Mouse (Mus musculus) CD8-positive naive resting alpha-beta T cell, adult 2 months (primary cell): ENCODE data around the gene Tnnc2.

Experiments used
- DNase-seq, 2 experiments: peaks; one replicate each; pipeline ENCODE4 v3.0.0; 2022; ENCODE audit warnings: low read depth in 2 of 2, low spot score in 2 of 2

Tnnc2 gene

DNA sequence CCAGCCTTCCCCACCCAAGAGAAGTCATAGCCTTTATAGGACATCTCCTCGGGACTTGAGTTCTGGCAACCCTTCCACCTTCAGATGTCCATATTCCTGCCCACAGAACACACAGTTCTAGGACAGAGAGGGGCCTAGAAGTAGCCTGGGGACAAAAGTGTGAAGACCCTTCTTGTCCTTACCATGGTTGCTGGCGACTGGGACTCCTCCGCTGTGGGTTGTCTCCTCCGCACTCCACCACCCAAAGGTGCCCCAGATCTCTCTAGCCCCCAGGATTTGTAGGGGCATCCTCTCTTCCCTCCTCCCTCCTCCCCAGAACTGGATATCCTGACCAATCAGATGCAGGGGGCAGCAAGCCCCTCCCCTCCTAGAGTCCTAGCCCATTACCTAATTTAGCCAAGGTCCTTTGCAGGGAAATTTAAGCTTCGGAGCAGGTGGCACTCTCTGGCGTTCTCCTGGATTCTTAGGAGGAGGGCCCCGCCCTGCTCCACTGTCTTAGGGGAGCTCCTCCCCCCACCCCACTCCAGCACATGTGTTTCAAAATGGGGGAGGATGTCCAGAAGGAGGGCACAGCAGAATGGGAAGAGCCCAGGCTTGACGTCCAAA, at the start of gene Tnnc2:
Gene Tnnc2 (minus strand): TSS at position 487 of the 606 bp plus-strand sequence.
- DNase-seq: no peak

DNA sequence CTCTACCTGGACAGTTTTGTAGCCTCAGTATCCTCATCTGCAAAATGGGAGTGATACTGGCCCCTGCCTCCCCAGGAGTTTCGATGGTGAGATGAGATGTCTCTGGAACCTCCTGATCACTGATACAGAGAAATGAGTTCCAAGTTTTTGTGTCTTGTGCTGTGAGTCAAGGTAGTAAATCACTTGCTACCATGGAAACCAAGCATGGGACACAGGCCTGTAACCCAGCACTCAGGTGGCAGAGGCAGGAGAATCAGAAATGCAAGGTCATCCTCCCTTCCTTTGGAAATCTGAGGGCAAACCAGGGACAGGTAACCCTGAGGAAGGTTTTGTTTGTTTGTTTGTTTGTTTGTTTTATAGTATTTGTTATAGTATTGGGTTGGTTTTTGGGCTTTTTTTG, 49.3 kb upstream of the Tnnc2 start:
- no peak for DNase-seq

DNA sequence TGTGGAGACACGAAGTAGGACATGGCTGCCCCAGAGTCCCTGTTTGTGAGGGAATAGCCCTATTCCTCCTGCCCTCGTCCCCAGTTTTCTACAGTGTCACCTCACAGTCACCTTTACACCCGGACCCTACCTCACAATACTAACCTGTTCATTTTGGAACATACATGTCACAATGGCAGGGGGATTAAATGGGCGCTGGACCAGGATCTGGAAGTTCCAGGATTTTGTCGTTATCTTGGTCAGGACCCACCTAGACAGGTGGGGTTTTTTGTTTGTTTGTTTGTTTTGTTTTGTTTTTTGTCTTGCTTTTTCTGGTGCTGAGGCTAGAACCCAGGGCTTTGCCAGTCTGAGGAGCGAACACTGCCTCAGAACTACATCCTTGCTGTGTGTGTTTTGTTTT, 48.7 kb upstream of the Tnnc2 start, which contains the start of gene Spata25:
Gene Spata25 (minus strand): TSS at position 101 of the 400 bp plus-strand sequence.
- DNase-seq: no peak

DNA sequence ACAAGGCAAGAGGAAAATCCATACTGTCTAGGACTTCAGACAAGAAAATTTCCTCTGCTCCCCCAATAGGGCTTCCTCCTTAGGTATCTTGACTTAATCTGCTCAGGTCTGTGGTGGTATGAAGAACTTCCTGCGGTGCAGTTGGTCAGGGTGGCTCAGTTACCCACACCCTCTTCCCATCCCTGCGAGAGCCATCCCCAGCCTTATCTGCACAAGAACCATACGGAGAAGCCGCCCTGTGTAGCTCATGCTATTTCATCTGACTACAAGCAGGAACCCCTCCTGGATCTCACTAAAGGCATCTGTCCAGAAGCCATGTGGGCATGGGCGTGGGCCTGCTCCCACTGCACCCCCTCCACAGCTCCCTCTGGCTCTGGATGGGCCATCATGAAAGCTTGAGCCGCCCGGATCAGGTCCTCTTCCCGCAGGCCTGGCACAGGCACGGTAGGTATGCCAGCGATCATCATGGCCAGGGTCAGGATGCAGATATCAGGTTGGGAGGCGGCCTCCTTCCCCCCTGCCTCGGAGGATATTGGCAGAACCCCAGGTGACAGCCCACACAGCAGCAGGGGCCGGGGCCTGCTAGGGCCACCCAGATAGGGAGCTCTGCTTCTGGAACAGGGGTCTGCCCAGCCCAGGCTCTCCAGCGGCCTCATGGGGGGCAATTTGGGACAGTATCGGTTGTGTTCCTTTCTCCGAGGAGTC, 47.5 kb upstream of the Tnnc2 start:
- no peak for DNase-seq

DNA sequence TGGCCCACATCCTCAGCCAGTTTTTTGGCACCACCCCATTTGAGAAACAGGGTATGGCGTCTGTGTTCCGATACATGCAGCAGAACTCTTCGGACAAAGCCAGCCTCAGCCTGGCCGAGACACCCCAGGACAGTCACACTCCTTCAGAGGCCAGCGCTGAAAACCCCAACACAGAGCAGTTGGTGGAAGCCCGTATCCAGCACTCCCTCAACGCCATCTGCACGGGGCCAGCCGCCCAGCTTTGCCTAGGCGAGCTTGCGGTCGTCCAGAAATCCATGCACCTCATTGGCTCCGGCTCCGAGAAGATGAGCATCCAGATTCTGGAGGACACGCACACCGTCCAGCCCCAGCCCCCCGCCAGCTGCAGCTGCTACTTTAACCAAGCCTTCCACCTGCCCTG, 45.8 kb upstream of the Tnnc2 start:
- no peak for DNase-seq

DNA sequence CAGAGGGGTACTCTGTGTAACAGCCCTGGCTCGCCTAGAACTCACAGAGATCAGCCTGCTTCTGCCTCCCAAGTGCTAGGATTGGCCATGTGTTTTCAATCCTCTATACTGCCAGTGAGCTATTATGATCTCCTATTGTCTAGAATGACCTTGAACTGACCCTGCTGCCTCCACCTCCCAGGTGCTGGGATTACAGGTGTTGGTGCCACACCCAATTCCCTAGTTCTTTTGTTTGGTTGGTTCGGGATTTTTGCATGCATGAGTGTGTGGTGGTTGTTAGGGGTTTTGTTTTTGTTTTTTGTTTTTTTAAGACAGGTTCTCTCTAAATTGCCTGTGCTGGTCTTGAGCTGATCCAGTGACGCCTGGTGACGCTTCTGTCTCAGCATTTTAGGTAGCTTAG, 44.2 kb upstream of the Tnnc2 start:
- no peak for DNase-seq

DNA sequence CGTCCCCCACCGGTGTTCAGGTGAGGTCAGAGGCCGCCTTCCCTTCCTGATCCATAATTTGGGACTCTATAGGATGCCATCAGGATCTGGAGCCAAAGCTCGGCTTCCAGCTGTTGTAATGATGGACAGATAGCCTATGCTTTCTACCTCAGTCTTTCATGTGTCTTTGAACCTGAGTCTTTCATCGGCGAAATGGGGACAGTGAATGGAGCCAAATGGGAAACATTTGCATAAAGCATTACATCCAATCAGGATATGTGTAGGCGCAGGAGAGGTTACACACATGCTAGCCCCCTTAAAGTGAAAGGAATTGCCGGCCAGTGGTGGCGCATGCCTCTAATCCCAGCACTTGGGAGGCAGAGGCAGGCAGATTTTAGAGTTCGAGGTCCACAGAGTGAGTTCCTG, 43.4 kb upstream of the Tnnc2 start:
- DNase-seq: no peak

DNA sequence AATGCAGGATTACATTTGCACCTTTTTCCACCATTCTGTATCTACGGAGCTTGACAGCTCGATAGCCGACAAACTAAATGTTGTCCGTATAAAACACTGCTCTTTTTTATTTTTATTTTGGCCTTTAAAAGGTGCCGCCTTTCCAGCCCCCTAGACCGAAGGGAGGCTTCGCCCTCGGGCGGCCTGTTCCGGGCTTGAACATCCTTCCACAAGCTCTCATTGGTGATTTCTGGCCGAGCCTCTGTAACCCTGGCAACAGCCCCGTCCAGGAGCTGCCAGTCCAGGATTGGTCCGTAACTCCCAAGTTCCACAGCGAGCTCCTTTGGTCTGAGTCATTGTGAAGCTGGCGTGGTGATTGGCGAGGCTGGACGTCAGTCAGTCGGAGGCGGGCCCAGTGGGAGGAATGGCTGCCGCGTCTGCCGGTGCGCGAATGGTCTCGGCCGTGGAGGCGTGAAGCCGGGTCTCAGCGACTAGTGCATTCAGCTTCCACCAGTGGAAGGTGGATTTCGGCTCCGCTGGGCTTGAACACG, 42.9 kb upstream of the Tnnc2 start, which contains the start of gene Zswim1:
Gene Zswim1 (plus strand): TSS at position 51 of the 530 bp plus-strand sequence.
- peak; percentile 99 to 100 for DNase-seq

DNA sequence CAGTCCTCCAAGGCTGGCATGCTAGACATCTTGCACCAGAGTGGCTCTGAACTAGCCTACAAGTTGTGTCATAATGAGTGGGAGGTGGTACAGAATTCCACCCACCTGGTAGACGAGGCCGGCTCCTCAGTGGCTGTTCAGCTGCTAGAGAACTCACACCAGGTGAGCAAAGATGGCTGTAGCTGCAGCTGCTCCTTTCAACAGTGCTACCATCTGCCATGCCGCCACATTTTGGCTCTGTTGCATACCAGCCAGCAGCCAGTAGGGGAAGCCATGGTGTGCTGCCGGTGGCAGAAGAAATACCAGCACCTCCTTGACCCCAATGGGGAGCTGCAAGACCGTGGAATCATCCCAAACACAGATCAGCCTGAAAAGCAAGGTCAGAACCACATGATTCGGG, 41.3 kb upstream of the Tnnc2 start:
- no peak for DNase-seq

DNA sequence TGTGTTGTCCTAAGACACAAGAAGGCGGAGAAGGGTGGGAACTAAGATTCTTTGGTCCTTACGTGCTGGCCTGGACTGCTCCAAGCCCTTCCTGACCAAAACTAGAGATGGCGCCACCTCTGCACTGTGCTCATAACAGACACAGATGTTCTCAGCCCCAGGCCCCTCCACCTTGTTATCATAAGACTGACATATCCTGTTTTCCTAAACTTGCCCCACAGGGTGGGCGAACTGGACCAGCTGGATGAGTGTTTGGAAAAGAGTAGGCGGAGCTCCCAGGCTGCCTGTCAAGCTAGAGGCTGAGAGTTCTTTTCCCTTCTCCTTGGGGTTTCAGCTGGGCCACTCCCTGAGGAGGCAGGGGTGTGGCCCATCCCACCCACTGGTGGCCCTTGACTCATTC, 37.9 kb upstream of the Tnnc2 start:
- DNase-seq: no peak

DNA sequence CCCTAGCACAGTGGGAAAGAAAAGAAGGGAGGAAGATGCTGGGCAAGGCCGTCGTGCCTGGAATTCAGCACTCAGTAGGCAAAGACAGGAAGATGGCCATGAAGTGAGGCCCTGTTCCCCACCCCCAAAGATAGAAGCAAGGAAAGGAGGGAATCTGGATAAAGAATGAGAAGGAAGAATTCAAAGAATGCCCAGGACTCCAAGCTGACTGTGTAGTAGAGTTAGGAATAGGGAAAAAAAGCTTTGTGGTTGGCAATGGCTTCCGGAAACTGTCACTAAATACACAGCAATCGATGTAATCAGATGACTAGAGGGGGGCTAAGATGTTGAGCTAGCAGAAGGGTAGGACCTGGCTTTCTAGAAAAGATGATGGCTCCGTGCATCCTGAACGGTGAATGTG, 37.4 kb upstream of the Tnnc2 start:
- DNase-seq: no peak

DNA sequence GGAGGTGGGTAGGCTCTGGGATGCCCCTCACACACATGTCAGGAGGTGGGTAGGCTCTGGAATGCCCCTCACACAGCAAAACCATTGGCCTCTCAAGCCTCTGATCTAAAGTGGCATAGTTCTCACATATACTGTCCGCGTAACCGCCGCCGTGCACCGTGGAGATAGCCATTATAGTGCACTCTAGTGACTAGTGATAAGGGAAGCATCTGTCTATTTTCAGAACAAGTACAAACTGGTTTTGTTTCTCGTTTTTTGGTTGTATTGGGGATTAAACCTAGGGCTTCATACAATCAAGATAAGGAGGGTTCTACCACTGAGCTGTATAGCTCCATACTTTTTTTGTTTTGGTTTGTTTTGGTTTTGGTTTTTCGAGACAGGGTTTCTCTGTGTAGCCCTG, 36.1 kb upstream of the Tnnc2 start:
- DNase-seq: no peak

DNA sequence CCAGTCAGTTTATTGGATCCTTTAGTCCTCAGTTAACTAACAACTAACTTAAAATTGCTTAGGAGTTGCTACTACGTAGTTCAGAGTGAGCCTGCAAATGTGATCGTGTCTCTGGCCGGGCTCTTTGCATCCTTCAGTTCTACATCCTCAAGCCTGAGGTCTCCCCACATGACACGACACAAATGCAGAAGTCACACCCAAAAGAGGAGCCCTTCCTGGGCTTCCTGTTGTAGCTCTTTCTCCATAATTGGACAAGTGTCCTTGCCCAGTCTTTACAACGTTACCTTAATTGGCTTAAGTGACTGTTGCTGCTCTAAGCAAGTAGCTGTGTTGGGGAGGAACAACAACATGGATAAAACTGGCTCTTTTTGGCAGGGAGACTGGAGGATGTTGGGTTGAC, 35.6 kb upstream of the Tnnc2 start:
- DNase-seq: no peak

DNA sequence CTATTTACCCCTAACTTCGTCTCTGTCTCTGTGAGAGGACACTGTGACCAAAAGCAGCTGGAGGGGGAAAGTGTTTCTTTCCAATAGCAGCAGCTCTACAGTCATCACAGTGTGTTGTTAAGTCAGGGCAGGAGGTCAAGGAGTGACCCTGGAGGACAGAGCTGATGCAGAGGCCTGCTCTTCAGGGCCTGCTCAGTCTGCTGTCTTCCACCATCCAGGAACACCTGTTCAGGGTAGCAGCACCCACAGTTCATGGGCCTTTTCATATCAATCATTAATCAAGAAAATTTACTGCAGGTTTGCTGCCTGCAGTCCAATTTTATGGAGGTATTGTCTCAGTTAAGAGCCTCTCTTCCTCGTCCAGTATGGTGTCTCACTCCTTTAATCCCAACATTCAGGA, 33.8 kb upstream of the Tnnc2 start:
- no peak for DNase-seq

DNA sequence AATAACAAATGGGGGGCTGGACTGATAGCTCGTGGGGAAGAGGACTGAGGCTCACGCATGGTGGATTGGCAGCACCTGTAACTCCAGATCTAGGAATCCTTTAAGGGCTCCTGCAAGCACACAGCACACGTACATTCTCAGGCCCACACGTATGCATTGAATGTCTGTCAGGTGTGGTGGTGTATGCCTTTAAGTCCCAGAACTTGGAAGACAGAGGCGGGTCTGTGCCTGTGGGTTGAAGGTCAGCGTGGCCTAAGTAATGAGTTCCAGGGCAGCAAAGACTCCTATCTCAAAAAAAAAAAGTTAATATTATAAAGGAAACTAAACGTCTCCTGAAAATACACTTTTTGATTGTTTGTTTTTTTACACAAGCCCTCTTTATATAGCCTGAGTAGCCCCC, 26.8 kb upstream of the Tnnc2 start:
- no peak for DNase-seq

DNA sequence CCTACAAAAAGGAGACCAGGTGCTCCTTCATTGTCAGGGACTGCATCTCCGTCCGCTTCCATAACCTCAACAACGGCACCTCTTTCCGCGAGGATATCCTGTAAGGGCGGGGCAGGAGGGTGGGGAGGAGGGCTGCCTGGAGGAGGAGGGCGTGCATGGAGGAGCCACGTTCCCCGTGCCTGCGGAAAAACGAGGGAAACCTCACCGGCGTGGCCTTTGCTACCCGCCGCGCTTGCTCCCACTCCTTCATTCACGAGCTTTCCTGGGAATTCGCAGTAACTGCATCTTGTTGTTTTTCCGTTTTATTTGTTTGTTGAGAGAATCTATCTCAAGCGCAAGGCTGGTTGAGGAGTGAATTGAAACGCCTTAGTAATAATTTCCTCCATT, 25.6 kb upstream of the Tnnc2 start:
- DNase-seq: no peak

DNA sequence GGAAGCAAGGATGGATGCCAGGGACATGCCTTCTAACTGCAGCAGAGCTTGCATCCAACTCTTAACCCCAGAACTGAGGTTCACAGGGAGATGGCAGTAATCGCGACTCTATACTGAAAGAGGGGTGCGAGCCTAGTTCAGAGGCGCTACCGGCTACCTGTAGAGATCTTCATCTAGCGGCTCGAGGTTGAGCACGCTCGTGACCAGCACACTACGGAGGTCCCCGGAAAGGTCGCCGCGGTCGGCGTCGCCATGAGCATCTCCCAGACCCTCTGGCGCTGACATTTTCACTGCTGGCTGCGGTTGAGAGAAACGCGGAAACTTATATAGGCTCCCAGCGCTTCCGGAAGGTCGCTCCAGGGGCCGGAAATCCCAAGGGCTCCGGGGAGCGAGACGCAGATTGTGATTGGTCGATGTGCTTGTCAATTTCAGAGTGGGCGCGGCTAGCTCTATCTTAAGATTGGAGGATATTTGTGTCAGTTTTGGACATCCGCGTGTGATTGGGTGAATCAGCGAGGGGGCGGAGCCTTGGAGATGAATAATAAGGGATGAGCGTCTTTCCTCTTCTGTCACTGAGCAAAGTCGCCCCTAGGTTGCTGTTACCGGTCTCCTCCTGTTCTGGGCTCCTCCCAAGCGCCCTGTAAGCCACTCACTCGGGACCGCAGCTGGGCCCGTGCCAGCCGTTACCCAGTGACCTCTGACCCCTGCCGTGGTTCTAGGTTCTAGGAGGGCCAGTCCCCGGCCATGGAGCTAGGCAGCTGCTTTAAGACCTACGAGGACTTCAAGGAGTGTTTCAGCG, 25.0 kb upstream of the Tnnc2 start, which contains the start of the genes Acot8 and Zswim3:
Gene Acot8 (minus strand): TSS at position 350 of the 799 bp plus-strand sequence.
Gene Zswim3 (plus strand): TSS at position 566 of the 799 bp plus-strand sequence.
- DNase-seq: peak; percentile 96 to 98

DNA sequence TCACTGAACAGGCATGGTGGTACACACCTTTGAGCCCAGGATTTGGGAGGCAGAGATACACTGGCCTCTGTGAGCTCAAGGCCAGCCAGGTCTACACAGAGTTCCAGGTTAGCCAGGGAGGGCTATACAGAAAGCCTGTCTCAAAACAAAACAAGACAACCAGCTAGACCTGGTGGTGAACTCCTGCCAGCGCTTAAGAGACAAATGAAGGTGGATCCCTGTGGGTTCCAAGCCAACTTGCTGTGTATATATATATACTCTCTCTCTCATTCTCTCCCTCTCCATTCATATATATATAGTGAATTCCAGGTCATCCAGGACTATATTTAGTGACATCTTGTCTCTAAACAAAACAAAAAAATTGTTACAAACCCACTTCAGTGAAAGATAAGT, 24.1 kb upstream of the Tnnc2 start:
- DNase-seq: no peak

DNA sequence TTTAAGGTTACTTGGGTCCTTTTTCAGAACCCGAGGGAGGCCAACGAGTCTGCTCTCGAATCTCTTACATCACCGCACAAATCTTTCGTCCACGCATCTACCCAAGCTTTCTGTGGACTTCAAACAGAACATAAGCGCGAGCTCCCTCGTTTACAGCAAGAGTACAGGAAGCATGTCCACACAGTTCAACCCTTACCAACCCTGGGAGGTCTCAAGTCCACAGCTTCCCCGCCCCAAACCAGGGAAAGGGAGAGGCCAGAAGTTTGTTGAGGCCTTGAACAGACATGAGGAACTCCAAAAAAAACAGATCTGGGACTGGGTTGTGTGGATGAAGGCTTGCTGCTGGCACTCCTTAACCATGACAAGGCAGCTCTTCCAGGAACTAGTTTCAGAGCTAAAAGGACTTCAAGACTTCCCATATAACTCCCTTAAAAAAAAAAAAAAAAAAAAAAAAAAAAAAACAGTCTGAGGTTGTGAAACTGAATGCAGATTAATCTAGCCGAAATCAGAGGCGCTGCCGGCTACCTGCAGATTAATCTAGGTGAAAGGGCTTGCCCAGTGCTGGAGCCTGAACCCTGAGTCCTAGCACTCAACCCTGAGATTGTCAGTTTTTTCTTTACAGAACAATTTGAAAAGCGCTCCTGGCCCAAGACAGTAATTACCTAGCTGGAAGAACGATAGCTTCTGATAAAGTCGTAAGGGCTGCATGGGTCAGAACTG, 23.6 kb upstream of the Tnnc2 start:
- DNase-seq: no peak

DNA sequence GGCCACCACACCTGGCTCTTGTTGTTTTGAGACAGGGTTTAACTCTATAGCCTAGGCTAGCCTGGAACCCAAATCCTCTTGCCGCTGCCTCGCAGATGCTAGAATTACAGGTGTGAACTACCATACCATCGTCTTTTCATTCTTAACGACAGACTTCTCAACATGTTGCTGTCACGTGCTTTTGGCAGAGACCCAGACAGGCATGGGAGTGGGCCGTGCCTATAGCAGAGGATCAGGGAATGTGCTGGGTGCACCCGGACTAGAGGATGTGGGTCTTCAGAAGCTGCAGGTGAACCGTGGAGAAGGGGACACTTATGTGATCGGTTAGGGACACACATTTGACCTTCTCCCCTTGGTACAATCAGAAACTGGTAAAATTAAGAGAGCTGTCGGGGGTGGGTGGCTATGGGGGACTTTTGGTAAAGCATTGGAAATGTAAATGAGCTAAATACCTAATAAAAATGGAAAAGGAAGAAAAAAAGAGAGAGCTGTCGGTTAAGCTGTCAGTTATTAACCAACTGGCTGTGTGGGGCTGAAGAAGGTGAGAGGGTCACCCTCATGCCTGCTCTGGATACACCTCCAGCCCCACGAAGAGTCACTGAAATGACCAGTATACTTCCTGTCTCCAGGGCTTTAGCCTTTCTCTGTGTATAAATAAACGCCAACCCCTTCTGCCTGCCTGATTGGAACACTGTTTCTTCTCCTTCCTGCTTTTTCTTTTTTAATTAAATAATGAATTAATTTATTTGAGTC, 20.7 kb upstream of the Tnnc2 start:
- no peak for DNase-seq
